Mouse (Mus musculus): ENCODE results near the gene Plcg2. TPM values are rescaled to one million over a fixed set of nuclear protein-coding genes. Genes with fewer than 3 reads are reported as not detected.

Gene Plcg2
- polyA plus RNA-seq, 1 experiment, result 0.87 TPM

DNA sequence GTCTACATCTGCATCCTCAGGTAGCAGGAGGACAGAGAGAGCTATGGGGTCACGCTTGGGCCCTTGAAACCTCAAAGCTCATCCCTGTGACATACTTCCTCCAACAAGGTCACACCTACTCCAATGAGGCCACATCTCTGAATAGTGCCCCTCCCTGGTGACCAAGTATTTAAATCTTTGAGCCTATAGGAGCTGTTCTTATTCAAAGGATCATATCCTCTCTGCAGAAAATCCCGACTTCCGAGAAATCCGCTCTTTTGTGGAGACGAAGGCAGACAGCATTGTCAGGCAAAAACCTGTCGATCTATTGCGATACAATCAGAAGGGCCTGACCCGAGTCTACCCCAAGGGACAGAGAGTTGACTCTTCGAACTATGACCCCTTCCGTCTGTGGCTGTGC is 112.4 kb downstream of the Plcg2 start:
- Histone ChIP-seq H3K4me3 (ENCODE audit: insufficient read depth, low read depth, low read length) (no peak overlapping the region), H3K27ac (replicated peaks; ENCODE audit: low read depth, low read length) (no peak overlapping the region)

GRCm38 (mm10) chr8:117612861-117613260 is 114.8 kb downstream of the Plcg2 start:
- Histone ChIP-seq H3K4me1 (ENCODE audit: control insufficient read depth, insufficient read depth, insufficient read length, low read length) (no peaks in the 10 kb centered on the region), H3K4me3 (ENCODE audit: insufficient read depth, low read depth, low read length) (no peak overlapping the region), H3K27ac (replicated peaks; ENCODE audit: low read depth, low read length) (no peak overlapping the region)

More for the DNA sequence above, 112.4 kb downstream of the Plcg2 start:
- no peaks in the 10 kb centered on the region for H3K4me1 ChIP-seq (ENCODE audit: control insufficient read depth, insufficient read depth, insufficient read length, low read length)

DNA sequence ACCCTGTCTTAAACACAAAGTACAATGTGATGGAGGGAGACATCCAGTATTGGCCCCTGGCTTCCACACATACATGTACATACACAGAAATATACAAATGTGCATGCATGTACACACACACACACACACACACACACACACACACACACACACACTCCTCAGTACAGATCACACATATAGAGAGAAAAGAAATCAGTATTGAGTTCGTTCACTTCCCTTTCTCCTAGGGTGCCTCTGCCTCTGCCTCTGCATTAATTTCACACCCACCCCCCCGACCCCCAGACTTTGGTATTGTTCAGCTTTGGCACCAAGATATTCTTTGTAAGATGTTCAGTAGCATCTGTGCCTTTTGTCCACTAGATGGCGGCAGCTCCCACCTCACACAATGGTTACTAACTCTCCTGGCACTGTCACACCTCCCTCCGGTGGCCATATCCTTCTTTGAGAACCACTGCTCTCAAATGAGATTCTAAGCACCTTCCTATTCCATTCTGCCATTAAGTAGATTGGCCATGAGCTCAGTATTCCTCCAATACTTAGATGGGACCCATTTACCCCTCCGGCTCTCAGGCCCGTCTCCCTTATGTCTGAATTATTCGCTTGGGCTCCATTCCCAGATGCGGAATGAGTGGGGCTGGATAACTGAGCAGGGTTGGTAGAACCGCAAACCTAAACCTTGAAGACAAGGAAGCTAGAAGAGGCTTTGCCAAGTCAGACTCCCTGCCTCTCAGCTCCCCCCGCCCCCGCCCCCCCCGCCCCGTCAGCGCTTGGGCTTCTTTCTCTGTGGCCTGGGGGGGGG is 128.1 kb downstream of the Plcg2 start:
- Histone ChIP-seq H3K4me3 (ENCODE audit: insufficient read depth, low read depth, low read length) (no peak overlapping the region), H3K27ac (replicated peaks; ENCODE audit: low read depth, low read length) (no peak overlapping the region), H3K4me1 (ENCODE audit: control insufficient read depth, insufficient read depth, insufficient read length, low read length) (no peaks in the 10 kb centered on the region)

- Histone ChIP-seq H3K27ac (replicated peaks; ENCODE audit: low read depth, low read length) (no peak overlapping the region), H3K4me1 (ENCODE audit: control insufficient read depth, insufficient read depth, insufficient read length, low read length) (no peaks in the 10 kb centered on the region), H3K4me3 (ENCODE audit: insufficient read depth, low read depth, low read length) (no peak overlapping the region)
Observed at GRCm38 (mm10) chr8:117627096-117627495, 129.0 kb downstream of the Plcg2 start.

DNA sequence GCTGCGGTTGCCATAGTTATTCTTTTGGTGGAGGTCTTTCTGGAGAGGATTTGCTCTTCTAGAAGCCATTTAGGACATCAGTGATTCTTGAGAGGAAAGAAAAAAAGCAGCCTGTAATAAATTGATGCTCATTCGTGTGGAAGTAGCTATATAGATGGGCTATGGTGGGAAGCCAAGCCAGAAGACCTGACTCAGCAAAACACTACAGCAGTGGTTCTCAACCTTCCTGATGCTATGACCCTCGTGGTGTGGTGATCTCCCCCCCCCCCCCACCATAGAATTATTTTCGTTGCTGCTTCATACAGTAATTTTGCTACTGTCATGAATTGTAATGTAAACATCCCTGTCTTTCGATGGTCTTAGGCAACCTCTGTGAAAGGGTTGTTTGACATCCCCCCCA is 134.4 kb downstream of the Plcg2 start:
- Histone ChIP-seq H3K4me3 (ENCODE audit: insufficient read depth, low read depth, low read length) (no peak overlapping the region), H3K27ac (replicated peaks; ENCODE audit: low read depth, low read length) (no peak overlapping the region), H3K4me1 (ENCODE audit: control insufficient read depth, insufficient read depth, insufficient read length, low read length) (no peaks in the 10 kb centered on the region)

- H3K4me1 ChIP-seq (ENCODE audit: control insufficient read depth, insufficient read depth, insufficient read length, low read length), result no peaks in the 10 kb centered on the region
- no peak overlapping the region for H3K27ac ChIP-seq (replicated peaks; ENCODE audit: low read depth, low read length)
- no peak overlapping the region for H3K4me3 ChIP-seq (ENCODE audit: insufficient read depth, low read depth, low read length)
Observed at GRCm38 (mm10) chr8:117634406-117634805, 136.3 kb downstream of the Plcg2 start.

DNA sequence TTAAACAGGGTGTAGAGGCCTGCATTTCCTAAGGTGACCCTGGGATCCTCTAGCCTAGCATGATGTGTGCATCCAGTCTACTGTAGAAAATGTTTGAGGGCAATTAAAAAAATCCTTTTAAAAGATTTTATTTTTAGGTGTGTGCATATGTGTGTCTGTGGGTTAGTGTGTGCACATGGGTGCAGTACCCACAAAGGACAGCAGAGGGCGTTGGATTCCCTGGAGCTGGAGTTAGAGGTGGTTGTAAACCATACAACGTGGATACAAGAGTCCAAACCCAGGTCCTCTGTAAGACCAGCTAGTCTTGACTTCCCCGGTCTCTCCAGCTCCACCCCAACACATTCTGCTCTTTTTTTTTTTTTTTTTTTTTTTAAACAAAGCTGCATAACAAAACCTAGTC is 139.4 kb downstream of the Plcg2 start:
- Histone ChIP-seq H3K4me3 (ENCODE audit: insufficient read depth, low read depth, low read length) (no peak overlapping the region), H3K27ac (replicated peaks; ENCODE audit: low read depth, low read length) (no peak overlapping the region), H3K4me1 (ENCODE audit: control insufficient read depth, insufficient read depth, insufficient read length, low read length) (no peaks in the 10 kb centered on the region)

DNA sequence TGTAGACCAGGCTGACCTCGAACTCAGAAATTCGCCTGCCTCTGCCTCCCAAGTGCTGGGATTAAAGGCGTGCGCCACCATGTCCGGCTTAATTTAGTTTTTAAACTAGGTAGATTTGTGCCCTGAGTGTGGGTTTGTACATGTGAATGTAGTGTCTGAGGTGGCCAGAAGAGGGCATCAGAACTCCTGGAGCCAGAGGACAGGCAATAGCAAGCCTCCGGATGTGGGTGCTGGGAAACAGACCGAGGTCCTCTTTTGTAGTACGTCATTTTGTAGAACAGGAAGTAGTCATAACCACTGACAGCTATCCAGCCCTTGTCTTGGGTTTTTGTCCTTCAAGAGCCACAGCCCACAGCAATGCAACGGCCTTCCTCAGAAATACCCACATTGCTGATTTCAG is 141.5 kb downstream of the Plcg2 start:
- H3K27ac ChIP-seq (replicated peaks; ENCODE audit: low read depth, low read length), result no peak overlapping the region
- no peak overlapping the region for H3K4me3 ChIP-seq (ENCODE audit: insufficient read depth, low read depth, low read length)
- H3K4me1 ChIP-seq (ENCODE audit: control insufficient read depth, insufficient read depth, insufficient read length, low read length), result no peaks in the 10 kb centered on the region

DNA sequence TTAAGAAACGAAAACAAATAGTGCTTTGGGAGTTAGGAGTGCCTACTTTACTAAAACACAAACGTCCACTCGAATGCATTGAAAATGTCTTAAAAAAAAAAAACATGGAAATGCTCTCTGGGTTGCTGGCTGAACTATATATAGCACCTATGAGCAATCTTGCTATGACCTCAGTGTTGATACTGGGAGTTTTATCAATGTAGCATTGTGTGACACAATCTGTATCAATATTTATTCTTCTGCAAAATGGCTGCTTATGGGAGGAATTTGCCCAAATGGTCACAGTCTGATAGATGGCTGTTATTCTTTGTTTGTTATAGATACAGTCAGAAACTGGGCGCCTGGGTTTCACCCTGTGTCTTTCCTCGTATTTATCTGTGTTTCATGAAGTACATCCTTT is 147.4 kb downstream of the Plcg2 start:
- Histone ChIP-seq H3K4me1 (ENCODE audit: control insufficient read depth, insufficient read depth, insufficient read length, low read length) (no peaks in the 10 kb centered on the region), H3K4me3 (ENCODE audit: insufficient read depth, low read depth, low read length) (no peak overlapping the region), H3K27ac (replicated peaks; ENCODE audit: low read depth, low read length) (no peak overlapping the region)

DNA sequence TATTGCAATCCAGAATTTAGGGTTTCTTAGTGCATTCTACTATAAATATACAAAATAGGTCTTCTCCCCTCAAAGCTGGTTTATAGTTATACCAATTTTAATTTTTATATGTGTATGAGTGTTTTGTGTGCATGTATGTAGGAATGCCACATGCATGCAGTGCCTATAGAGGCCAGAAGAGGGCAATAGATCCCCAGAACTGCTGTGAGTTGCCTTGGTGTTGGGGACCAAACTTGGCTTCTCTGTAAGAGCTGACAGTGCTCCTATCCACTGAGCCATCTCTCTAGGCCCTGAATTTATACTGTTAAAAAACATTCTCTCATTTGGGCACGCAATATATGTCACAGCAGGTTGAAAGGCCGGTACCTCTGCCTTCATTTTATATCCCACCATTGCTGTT is 147.9 kb downstream of the Plcg2 start:
- no peak overlapping the region for H3K27ac ChIP-seq (replicated peaks; ENCODE audit: low read depth, low read length)
- H3K4me3 ChIP-seq (ENCODE audit: insufficient read depth, low read depth, low read length), result no peak overlapping the region
- no peaks in the 10 kb centered on the region for H3K4me1 ChIP-seq (ENCODE audit: control insufficient read depth, insufficient read depth, insufficient read length, low read length)

DNA sequence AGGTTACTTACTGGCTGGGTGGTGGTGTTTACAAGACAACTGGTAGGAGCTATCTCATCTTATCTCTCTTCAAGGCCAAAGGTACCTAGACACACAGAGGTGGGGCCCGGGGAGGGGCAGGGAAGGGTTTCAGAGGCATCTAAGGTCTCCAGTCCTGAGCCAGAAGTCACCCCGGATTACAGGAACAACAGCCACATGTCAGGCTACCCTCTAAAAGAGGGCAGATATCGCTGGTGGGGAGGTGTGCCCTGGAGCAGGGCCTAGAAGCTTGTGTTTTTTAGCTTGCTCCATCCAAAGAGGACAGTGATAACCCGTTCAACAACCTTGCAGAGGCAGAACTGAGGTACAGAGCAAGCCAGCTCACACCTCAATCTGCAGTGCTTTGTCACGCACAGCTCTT is 148.3 kb downstream of the Plcg2 start:
- Histone ChIP-seq H3K4me3 (ENCODE audit: insufficient read depth, low read depth, low read length) (no peak overlapping the region), H3K27ac (replicated peaks; ENCODE audit: low read depth, low read length) (no peak overlapping the region), H3K4me1 (ENCODE audit: control insufficient read depth, insufficient read depth, insufficient read length, low read length) (no peaks in the 10 kb centered on the region)

DNA sequence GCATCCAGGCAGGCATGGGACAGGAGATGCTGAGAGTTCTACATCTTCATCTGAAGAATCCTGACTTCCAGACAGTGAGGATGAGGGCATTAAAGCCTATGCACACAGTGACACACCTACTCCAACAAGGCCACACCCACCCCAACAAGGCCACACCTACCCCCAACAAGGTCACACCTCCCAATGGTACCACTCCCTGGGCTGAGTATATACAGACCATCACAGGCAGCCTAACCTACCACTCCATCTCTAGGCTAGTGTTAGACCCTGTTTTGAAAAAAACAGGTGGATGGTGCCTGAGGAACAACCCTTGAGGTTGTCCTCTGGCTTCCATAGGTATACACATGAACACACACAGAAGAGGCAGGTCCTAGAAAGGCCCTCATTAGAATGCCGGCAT is 154.2 kb downstream of the Plcg2 start:
- H3K27ac ChIP-seq (replicated peaks; ENCODE audit: low read depth, low read length), result no peak overlapping the region
- no peak overlapping the region for H3K4me3 ChIP-seq (ENCODE audit: insufficient read depth, low read depth, low read length)
- no peaks in the 10 kb centered on the region for H3K4me1 ChIP-seq (ENCODE audit: control insufficient read depth, insufficient read depth, insufficient read length, low read length)

DNA sequence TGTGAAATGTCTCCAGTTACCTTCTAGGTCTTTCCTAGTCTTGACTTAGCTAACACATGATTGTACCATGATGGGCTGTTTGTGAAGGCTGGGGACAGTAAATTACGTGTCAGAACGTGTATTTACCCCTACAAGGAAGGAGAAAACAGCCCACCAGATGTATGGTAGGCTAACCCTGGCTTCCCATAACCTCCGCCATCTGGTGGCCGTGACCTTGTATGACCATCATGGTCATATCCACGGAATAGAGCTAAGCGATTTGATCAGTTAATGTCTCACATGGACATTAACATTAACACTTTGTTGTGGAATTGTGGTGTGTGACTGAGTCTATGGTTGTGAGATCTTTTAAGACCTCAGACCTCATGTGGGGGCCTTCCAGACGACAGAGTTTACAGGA is 160.9 kb downstream of the Plcg2 start:
- Histone ChIP-seq H3K4me1 (ENCODE audit: control insufficient read depth, insufficient read depth, insufficient read length, low read length) (no peaks in the 10 kb centered on the region), H3K27ac (replicated peaks; ENCODE audit: low read depth, low read length) (no peak overlapping the region), H3K4me3 (ENCODE audit: insufficient read depth, low read depth, low read length) (no peak overlapping the region)

GRCm38 (mm10) chr8:117660358-117661031 is 162.4 kb downstream of the Plcg2 start:
- no peak overlapping the region for H3K4me3 ChIP-seq (ENCODE audit: insufficient read depth, low read depth, low read length)
- no peak overlapping the region for H3K27ac ChIP-seq (replicated peaks; ENCODE audit: low read depth, low read length)
- H3K4me1 ChIP-seq (ENCODE audit: control insufficient read depth, insufficient read depth, insufficient read length, low read length), result no peaks in the 10 kb centered on the region

DNA sequence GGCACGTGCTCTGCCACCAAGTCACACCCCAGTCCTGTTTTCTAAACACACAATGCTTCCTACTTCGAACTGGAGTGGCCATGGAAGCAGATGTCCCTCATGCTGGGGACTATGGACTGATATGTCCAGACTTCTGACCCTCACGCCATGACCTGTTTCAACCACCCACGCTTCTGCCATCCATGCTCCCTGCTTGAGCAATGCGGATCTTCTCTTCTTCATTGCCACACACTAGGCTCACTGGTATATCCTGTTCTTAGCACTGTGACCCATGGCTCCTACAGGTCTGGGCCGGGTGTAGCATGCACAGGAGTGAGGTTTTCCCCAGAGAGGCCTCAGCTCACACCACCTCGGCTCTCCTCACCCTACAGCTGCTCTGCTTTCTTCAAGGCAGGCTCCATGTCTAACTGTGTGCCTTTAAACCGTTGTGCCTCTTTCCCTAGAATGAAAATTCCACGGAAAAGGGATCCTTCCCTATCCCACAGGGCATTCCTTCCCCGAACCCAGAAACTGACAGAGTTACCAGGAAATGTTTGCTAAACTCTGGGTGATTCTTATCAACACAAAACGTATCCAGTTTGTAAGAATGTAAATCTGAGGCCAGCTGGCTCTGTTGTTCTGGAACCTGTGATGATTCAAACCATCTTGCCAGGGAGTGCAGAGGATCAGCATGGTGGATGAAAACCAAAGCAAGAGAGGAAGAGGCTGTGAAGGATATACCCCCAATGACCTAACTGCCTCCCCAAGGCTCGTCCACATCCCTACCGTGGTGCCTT is 169.4 kb downstream of the Plcg2 start:
- H3K4me3 ChIP-seq (ENCODE audit: insufficient read depth, low read depth, low read length), result no peak overlapping the region
- no peaks in the 10 kb centered on the region; the same call in 1 of the 2 replicates for H3K4me1 ChIP-seq (ENCODE audit: control insufficient read depth, insufficient read depth, insufficient read length, low read length)
- H3K27ac ChIP-seq (replicated peaks; ENCODE audit: low read depth, low read length), result no peak overlapping the region
